Mouse (Mus musculus): Measurements from ENCODE around the gene Cldn17.

- TF ChIP-seq POLR2A (IDR thresholded peaks at IDR 0.05; ENCODE audit: borderline replicate concordance, extremely low read depth, insufficient read depth, insufficient read length, poor library complexity, severe bottlenecking) (no peak), CTCF (IDR thresholded peaks at IDR 0.05; ENCODE audit: borderline replicate concordance, extremely low read depth, insufficient read depth, insufficient read length) (no peak)
Observed at GRCm38 (mm10) chr16:88463235-88463634, 43.5 kb downstream of the Cldn17 start.
